Mouse (Mus musculus) lung, embryonic 14.5 days (tissue): ENCODE data around the gene Stmn3. TPM values are rescaled to one million over a fixed set of nuclear protein-coding genes. Genes with fewer than 3 reads are reported as not detected.

Source experiments
- ATAC-seq: fragments of 200-750 bp; cut with Nextera tagmentation; 2 replicates; pipeline ENCODE4 v1.8.0; 2017; ENCODE audit warnings: mild to moderate bottlenecking, moderate TSS enrichment, moderate library complexity; ENCODE audit not compliant: insufficient read depth
- DNase-seq: peaks from one replicate; pipeline ENCODE4 v3.0.0-alpha.2; 2015
- H3K27ac ChIP-seq: fragments of 300-500 bp; sonication (generic); 2 replicates; pipeline ENCODE4 v1.5.1; 2014; ENCODE audit warnings: low read depth, mild to moderate bottlenecking, moderate library complexity
- H3K27me3 ChIP-seq: fragments of 300-500 bp; sonication (generic); 2 replicates; pipeline ENCODE4 v1.6.1; 2014; ENCODE audit warnings: low read length, control low read depth; ENCODE audit not compliant: insufficient read depth
- H3K36me3 ChIP-seq: fragments of 300-500 bp; sonication (generic); 2 replicates; pipeline ENCODE4 v1.6.1; 2014; ENCODE audit warnings: control low read depth; ENCODE audit not compliant: insufficient read depth
- H3K4me1 ChIP-seq: fragments of 300-500 bp; sonication (generic); 2 replicates; pipeline ENCODE4 v1.6.1; 2014; ENCODE audit warnings: antibody characterized with exemption, control low read depth; ENCODE audit not compliant: insufficient read depth
- H3K4me2 ChIP-seq: fragments of 300-500 bp; sonication (generic); 2 replicates; pipeline ENCODE4 v1.6.1; 2014; ENCODE audit warnings: mild to moderate bottlenecking
- H3K4me3 ChIP-seq: fragments of 300-500 bp; sonication (generic); 2 replicates; pipeline ENCODE4 v1.5.1; 2014; ENCODE audit warnings: low read depth, low read length
- H3K9ac ChIP-seq: fragments of 300-500 bp; sonication (generic); 2 replicates; pipeline ENCODE4 v1.6.1; 2014
- H3K9me3 ChIP-seq: fragments of 300-500 bp; sonication (generic); 2 replicates; pipeline ENCODE4 v1.6.1; 2016; ENCODE audit warnings: low read depth, low read length, control low read depth
- CTCF ChIP-seq: IDR thresholded peaks from 2 replicates; pipeline ENCODE4 v1.5.1; 2016; ENCODE audit warnings: antibody characterized with exemption, low read depth
- WGBS: fragments of 180-500 bp; shearing (Covaris S2); extraction: QIAGEN DNeasy Blood & Tissue Kit; methylation state at CpG from one replicate; pipeline ENCODE4 v1.1.7; 2014; 5-methylcytosine and 5-hydroxymethylcytosine counted together
- polyA plus RNA-seq: library from polyadenylated mRNA; unstranded; fragments of >200 nt; fragmentation: Nextera tagmentation; extraction: Ambion mirVana; gene quantifications from 2 replicates; pipeline ENCODE4 v1.2.1, GENCODE M21; 2014

Gene Stmn3
- polyA plus RNA-seq, 1 experiment from 2014 or later = 1.6 TPM

DNA sequence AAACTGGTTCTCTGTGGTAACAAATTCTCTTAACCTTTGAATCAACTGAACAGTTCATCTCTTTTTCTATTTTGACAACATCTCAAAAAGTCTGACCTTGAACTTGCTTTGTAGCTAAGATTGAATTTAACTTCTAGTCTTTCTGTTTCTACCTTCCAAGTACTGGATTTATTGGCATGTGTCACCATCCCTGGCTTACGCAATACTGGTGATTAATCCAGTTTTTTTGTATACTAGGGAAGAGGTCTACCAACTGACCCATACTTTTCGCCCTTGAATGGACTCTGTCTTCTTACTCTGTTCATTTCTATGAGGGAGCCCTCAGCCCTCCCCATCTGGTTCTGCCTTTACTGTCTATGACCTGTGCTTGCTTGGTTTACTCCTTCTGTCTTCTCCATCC, 11.8 kb upstream of the Stmn3 start:
- Histone ChIP-seq H3K27me3 (no peaks in the 10 kb centered on the region), H3K27ac (no peak overlapping the region)

DNA sequence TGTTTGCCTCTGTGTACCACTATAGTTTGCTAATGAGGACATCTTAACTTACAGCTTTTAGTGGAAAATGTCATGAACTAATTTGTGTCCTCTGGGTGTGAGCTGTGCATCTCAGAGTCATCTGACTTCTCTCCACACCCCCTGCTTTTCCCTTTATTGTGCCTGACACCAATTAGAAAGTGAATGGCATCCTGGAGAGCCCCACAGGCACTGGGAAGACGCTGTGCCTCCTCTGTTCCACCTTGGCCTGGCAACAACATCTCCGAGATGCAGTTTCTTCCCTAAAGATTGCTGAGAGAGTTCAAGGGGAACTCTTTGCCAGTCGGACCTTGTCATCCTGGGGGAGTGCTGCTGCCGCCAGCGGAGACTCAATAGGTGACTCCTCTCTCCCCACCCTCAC, 7.8 kb upstream of the Stmn3 start:
- Histone ChIP-seq H3K27ac (no peak overlapping the region), H3K9ac (no peak overlapping the region), H3K4me2 (no peak overlapping the region), H3K27me3 (no peaks in the 10 kb centered on the region), H3K4me1 (0 out of 2 replicates have a peak, but pooled peaks cover 5% of the 10 kb centered on the region), H3K4me3 (no peak overlapping the region), H3K9me3 (no peaks in the 10 kb centered on the region), H3K36me3 (peaks cover 50% of the 10 kb centered on the region)
- ATAC-seq (no peak), DNase-seq (no peak)
- TF ChIP-seq CTCF = no peak
- 72% methylated on average over 5 of the region's 5 CpGs for WGBS

More for the DNA sequence above, 11.8 kb upstream of the Stmn3 start:
- H3K4me2 ChIP-seq = no peak overlapping the region
- ATAC-seq (no peak), DNase-seq (no peak)
- no peaks in the 10 kb centered on the region for H3K9me3 ChIP-seq
- WGBS = 90% methylated on average over 2 of the region's 2 CpGs
- no peak overlapping the region for H3K4me3 ChIP-seq
- no peak for TF ChIP-seq CTCF
- H3K4me1 ChIP-seq = no peaks in the 10 kb centered on the region
- no peak overlapping the region for H3K9ac ChIP-seq
- H3K36me3 ChIP-seq = peaks cover 85% of the 10 kb centered on the region

GRCm38 (mm10) chr2:181320103-181320499, 5.8 kb upstream of the Stmn3 start:
- TF ChIP-seq CTCF = no peak
- WGBS = 11% methylated on average over 7 of the region's 7 CpGs
- ATAC-seq = no peak

GRCm38 (mm10) chr2:181319248-181320102, 5.2 kb upstream of the Stmn3 start, which contains the start of gene Rtel1:
Gene Rtel1, plus strand, starts transcription at chr2:181319739.
- Histone ChIP-seq H3K4me2 (peak within 1 kb of the TSS; percentile 83), H3K4me3 (peak within 1 kb of the TSS; percentile 61), H3K9ac (peak within 1 kb of the TSS; percentile 70), H3K27me3 (peaks cover 8% of the 10 kb centered on the region), H3K36me3 (peaks cover 26% of the 10 kb centered on the region), H3K9me3 (no peaks in the 10 kb centered on the region), H3K27ac (peak within 1 kb of the TSS; percentile 82), H3K4me1 (0 out of 2 replicates have a peak, but pooled peaks cover 5% of the 10 kb centered on the region)
- WGBS = 5% methylated on average over 40 of the region's 40 CpGs
- TF ChIP-seq CTCF = 0 out of 2 replicates have a peak, but pooled peaks have one; percentile 17
- peak; percentile 96 for ATAC-seq
- DNase-seq = peak; percentile 94

More at GRCm38 (mm10) chr2:181320103-181320499, 5.8 kb upstream of the Stmn3 start:
- Histone ChIP-seq H3K4me1 (0 out of 2 replicates have a peak, but pooled peaks cover 5% of the 10 kb centered on the region), H3K27me3 (peaks cover 1% of the 10 kb centered on the region; the same call in 1 of the 2 replicates), H3K27ac (0 out of 2 replicates have a peak overlapping the region, but pooled peaks have one; percentile 82), H3K9me3 (no peaks in the 10 kb centered on the region), H3K36me3 (peaks cover 32% of the 10 kb centered on the region), H3K9ac (peak overlapping the region; percentile 70), H3K4me3 (peak overlapping the region; percentile 61), H3K4me2 (peak overlapping the region; percentile 83)
- no peak for DNase-seq

- no peak for TF ChIP-seq CTCF
- no peaks in the 10 kb centered on the region for H3K36me3 ChIP-seq
- no peaks in the 10 kb centered on the region for H3K9me3 ChIP-seq
- H3K4me1 ChIP-seq = no peaks in the 10 kb centered on the region
- H3K4me3 ChIP-seq = peak overlapping the region; percentile 8; the same call in 1 of the 2 replicates
- peak; percentile 47; the same call in 1 of the 2 replicates for ATAC-seq
- 4% methylated on average over 35 of the region's 35 CpGs for WGBS
- no peak overlapping the region for H3K27ac ChIP-seq
- H3K27me3 ChIP-seq = peaks cover 34% of the 10 kb centered on the region
- H3K4me2 ChIP-seq = peak overlapping the region; percentile 40; the same call in 1 of the 2 replicates
- DNase-seq = no peak
- H3K9ac ChIP-seq = no peak overlapping the region
Measured at GRCm38 (mm10) chr2:181313344-181314079, 788 bp downstream of the Stmn3 start.

- H3K9ac ChIP-seq = no peak overlapping the region
- ATAC-seq (no peak), DNase-seq (no peak)
- WGBS = 7% methylated on average over 5 of the region's 5 CpGs
- no peak overlapping the region for H3K4me2 ChIP-seq
- H3K4me1 ChIP-seq = no peaks in the 10 kb centered on the region
- no peak overlapping the region for H3K4me3 ChIP-seq
- H3K9me3 ChIP-seq = no peaks in the 10 kb centered on the region
- peaks cover 34% of the 10 kb centered on the region for H3K27me3 ChIP-seq
- no peak overlapping the region for H3K27ac ChIP-seq
- no peaks in the 10 kb centered on the region for H3K36me3 ChIP-seq
- no peak for TF ChIP-seq CTCF
Measured at GRCm38 (mm10) chr2:181313006-181313343, 1.3 kb downstream of the Stmn3 start.

DNA sequence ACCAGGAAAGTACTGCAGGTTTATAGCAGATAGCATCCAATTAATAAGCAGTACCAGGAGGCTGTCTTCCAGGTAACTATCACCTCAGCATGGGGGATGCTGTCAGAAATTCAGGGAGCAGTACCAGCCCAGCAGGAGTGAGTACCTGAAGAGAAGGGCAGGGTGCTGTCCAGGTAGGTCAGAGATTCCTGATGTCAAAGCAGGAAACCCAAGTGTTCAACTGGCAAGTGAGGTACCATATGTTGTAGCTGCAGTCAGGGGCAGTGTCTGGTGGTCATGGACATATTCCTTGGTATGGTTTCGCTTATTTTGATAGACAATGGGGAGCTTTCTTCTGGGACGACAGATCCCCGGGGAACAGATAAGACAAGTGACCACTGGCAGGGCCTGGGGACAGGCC, 1.9 kb downstream of the Stmn3 start:
- ATAC-seq (no peak), DNase-seq (no peak)
- no peak overlapping the region for H3K9ac ChIP-seq
- H3K9me3 ChIP-seq = no peaks in the 10 kb centered on the region
- no peak overlapping the region for H3K27ac ChIP-seq
- no peak overlapping the region for H3K4me2 ChIP-seq
- WGBS = 62% methylated on average over 3 of the region's 3 CpGs
- H3K27me3 ChIP-seq = peaks cover 34% of the 10 kb centered on the region
- no peak overlapping the region for H3K4me3 ChIP-seq
- TF ChIP-seq CTCF = no peak
- H3K4me1 ChIP-seq = no peaks in the 10 kb centered on the region
- H3K36me3 ChIP-seq = no peaks in the 10 kb centered on the region
